Mouse (Mus musculus) liver, embryonic 13.5 days (tissue): ENCODE measurements around the gene Myo10. TPM values are rescaled to one million over a fixed set of nuclear protein-coding genes. Genes with fewer than 3 reads are reported as not detected.

Experiments
- ATAC-seq: fragments of 200-750 bp; cut with Nextera tagmentation; 2 replicates; pipeline ENCODE4 v1.8.0; 2017; ENCODE audit warnings: low read depth, mild to moderate bottlenecking, moderate number of reproducible peaks, moderate library complexity
- DNase-seq: peaks from one replicate; pipeline ENCODE4 v3.0.0; 2022
- H3K27ac ChIP-seq: fragments of 300-500 bp; sonication (generic); 2 replicates; pipeline ENCODE4 v1.5.1; 2015; ENCODE audit warnings: moderate library complexity, mild to moderate bottlenecking, inconsistent platforms
- H3K27me3 ChIP-seq: fragments of 300-500 bp; sonication (generic); 2 replicates; pipeline ENCODE4 v1.6.1; 2015; ENCODE audit warnings: mild to moderate bottlenecking, inconsistent platforms
- H3K36me3 ChIP-seq: fragments of 300-500 bp; sonication (generic); 2 replicates; pipeline ENCODE4 v1.6.1; 2015; ENCODE audit warnings: mild to moderate bottlenecking, inconsistent platforms
- H3K4me1 ChIP-seq: fragments of 300-500 bp; sonication (generic); replicated peaks from 2 replicates; pipeline ENCODE4 v1.6.1; 2015; ENCODE audit warnings: inconsistent platforms
- H3K4me2 ChIP-seq: fragments of 300-500 bp; sonication (generic); 2 replicates; pipeline ENCODE4 v1.6.1; 2015; ENCODE audit warnings: inconsistent platforms, mild to moderate bottlenecking, moderate library complexity
- H3K4me3 ChIP-seq: fragments of 300-500 bp; sonication (generic); replicated peaks from 2 replicates; pipeline ENCODE4 v1.5.1; 2015; ENCODE audit warnings: mild to moderate bottlenecking, inconsistent platforms
- H3K9ac ChIP-seq: fragments of 300-500 bp; sonication (generic); 2 replicates; pipeline ENCODE4 v1.6.1; 2015; ENCODE audit warnings: mild to moderate bottlenecking, inconsistent platforms
- H3K9me3 ChIP-seq: fragments of 300-500 bp; sonication (generic); replicated peaks from 2 replicates; pipeline ENCODE4 v1.6.1; 2016; ENCODE audit warnings: inconsistent platforms
- WGBS: fragments of 180-500 bp; shearing (Covaris S2); methylation state at CpG from one replicate; pipeline ENCODE4 v1.1.7; 2015; ENCODE audit not compliant: insufficient replicate concordance; 5-methylcytosine and 5-hydroxymethylcytosine counted together
- polyA plus RNA-seq: library from polyadenylated mRNA; unstranded; fragments of >200 nt; fragmentation: Nextera tagmentation; extraction: Ambion mirVana; gene quantifications from 2 replicates; pipeline ENCODE4 v1.2.1, GENCODE M21; 2015

Gene Myo10
- polyA plus RNA-seq: 3.8 and 4.1 TPM in 2 replicates

GRCm38 (mm10) chr15:25622200-25622866, at the start of gene Myo10:
TSS of gene Myo10 (plus strand) at chr15:25622525.
- H3K36me3 ChIP-seq: no peaks in the 10 kb centered on the region
- under 1% methylated on average over 53 of the region's 53 CpGs for WGBS
- DNase-seq (peak; percentile 99), ATAC-seq (peak; percentile 92)
- peaks cover 37% of the 10 kb centered on the region for H3K4me1 ChIP-seq
- peak within 1 kb of the TSS; percentile 73 for H3K9ac ChIP-seq
- H3K4me3 ChIP-seq: peak within 1 kb of the TSS; percentile 70
- peaks cover 33% of the 10 kb centered on the region for H3K27me3 ChIP-seq
- H3K27ac ChIP-seq: peak within 1 kb of the TSS; percentile 64
- H3K9me3 ChIP-seq: no peaks in the 10 kb centered on the region
- H3K4me2 ChIP-seq: peak within 1 kb of the TSS; percentile 88

GRCm38 (mm10) chr15:25573113-25573512, 49.2 kb upstream of the Myo10 start:
- H3K9me3 ChIP-seq: no peaks in the 10 kb centered on the region
- no peak for ATAC-seq

GRCm38 (mm10) chr15:25573876-25574601, 48.3 kb upstream of the Myo10 start:
- H3K27ac ChIP-seq: no peak overlapping the region
- no peak overlapping the region for H3K9ac ChIP-seq
- DNase-seq: no peak
- H3K4me3 ChIP-seq: no peak overlapping the region
- H3K9me3 ChIP-seq: no peaks in the 10 kb centered on the region
- no peaks in the 10 kb centered on the region for H3K36me3 ChIP-seq
- no peak overlapping the region for H3K4me2 ChIP-seq
- H3K4me1 ChIP-seq: peaks cover 18% of the 10 kb centered on the region
- WGBS: 72% methylated on average over 7 of the region's 7 CpGs
- H3K27me3 ChIP-seq: no peaks in the 10 kb centered on the region
- no peak for ATAC-seq

More at GRCm38 (mm10) chr15:25573113-25573512, 49.2 kb upstream of the Myo10 start:
- DNase-seq: no peak
- Histone ChIP-seq H3K9ac (no peak overlapping the region), H3K4me1 (peaks cover 18% of the 10 kb centered on the region), H3K36me3 (no peaks in the 10 kb centered on the region), H3K27me3 (no peaks in the 10 kb centered on the region), H3K4me2 (no peak overlapping the region), H3K27ac (no peak overlapping the region), H3K4me3 (no peak overlapping the region)
- WGBS: 0% methylated on average over 3 of the region's 3 CpGs

- no peaks in the 10 kb centered on the region for H3K27me3 ChIP-seq
- no peak overlapping the region for H3K4me3 ChIP-seq
- no peak overlapping the region for H3K9ac ChIP-seq
- 65% methylated on average over 8 of the region's 8 CpGs for WGBS
- ATAC-seq (no peak), DNase-seq (no peak)
- H3K9me3 ChIP-seq: no peaks in the 10 kb centered on the region
- H3K27ac ChIP-seq: no peak overlapping the region
- H3K36me3 ChIP-seq: no peaks in the 10 kb centered on the region
- H3K4me1 ChIP-seq: peaks cover 18% of the 10 kb centered on the region
- H3K4me2 ChIP-seq: no peak overlapping the region
These were observed 44.8 kb upstream of the Myo10 start for GRCm38 (mm10) chr15:25577327-25578051.

- Histone ChIP-seq H3K4me3 (no peak overlapping the region), H3K27ac (no peak overlapping the region), H3K4me1 (peaks cover 11% of the 10 kb centered on the region; the same call in 1 of the 2 replicates), H3K9me3 (no peaks in the 10 kb centered on the region), H3K27me3 (no peaks in the 10 kb centered on the region), H3K4me2 (no peak overlapping the region), H3K9ac (no peak overlapping the region), H3K36me3 (no peaks in the 10 kb centered on the region)
- ATAC-seq: no peak
- DNase-seq: no peak
- 62% methylated on average over 4 of the region's 4 CpGs for WGBS
These were observed 44.0 kb upstream of the Myo10 start for GRCm38 (mm10) chr15:25578369-25578768.

GRCm38 (mm10) chr15:25580731-25581130, 41.6 kb upstream of the Myo10 start:
- Histone ChIP-seq H3K27me3 (no peaks in the 10 kb centered on the region), H3K27ac (no peak overlapping the region), H3K4me1 (peaks cover 7% of the 10 kb centered on the region; the same call in 1 of the 2 replicates), H3K9me3 (no peaks in the 10 kb centered on the region), H3K4me2 (no peak overlapping the region), H3K9ac (no peak overlapping the region), H3K4me3 (no peak overlapping the region), H3K36me3 (no peaks in the 10 kb centered on the region)
- DNase-seq (no peak), ATAC-seq (no peak)
- 26% methylated on average over 6 of the region's 6 CpGs for WGBS

GRCm38 (mm10) chr15:25582055-25582454, 40.3 kb upstream of the Myo10 start:
- DNase-seq: no peak
- Histone ChIP-seq H3K4me3 (no peak overlapping the region), H3K27me3 (no peaks in the 10 kb centered on the region), H3K36me3 (no peaks in the 10 kb centered on the region), H3K4me1 (peaks cover 7% of the 10 kb centered on the region; the same call in 1 of the 2 replicates), H3K9ac (no peak overlapping the region), H3K27ac (no peak overlapping the region), H3K4me2 (no peak overlapping the region), H3K9me3 (no peaks in the 10 kb centered on the region)
- WGBS: 49% methylated on average over 6 of the region's 6 CpGs
- no peak for ATAC-seq

GRCm38 (mm10) chr15:25583361-25583760, 39.0 kb upstream of the Myo10 start:
- no peaks in the 10 kb centered on the region for H3K27me3 ChIP-seq
- no peak overlapping the region for H3K27ac ChIP-seq
- no peak for DNase-seq
- no peak overlapping the region for H3K4me3 ChIP-seq
- no peaks in the 10 kb centered on the region for H3K9me3 ChIP-seq
- 76% methylated on average over 8 of the region's 8 CpGs for WGBS
- no peak overlapping the region for H3K4me2 ChIP-seq
- ATAC-seq: no peak
- peaks cover 7% of the 10 kb centered on the region; the same call in 1 of the 2 replicates for H3K4me1 ChIP-seq
- H3K36me3 ChIP-seq: no peaks in the 10 kb centered on the region
- no peak overlapping the region for H3K9ac ChIP-seq

GRCm38 (mm10) chr15:25586828-25587227, 35.5 kb upstream of the Myo10 start:
- Histone ChIP-seq H3K27ac (no peak overlapping the region), H3K4me3 (no peak overlapping the region), H3K4me1 (peaks cover 4% of the 10 kb centered on the region; the same call in 1 of the 2 replicates), H3K9ac (no peak overlapping the region), H3K4me2 (no peak overlapping the region), H3K9me3 (no peaks in the 10 kb centered on the region), H3K36me3 (no peaks in the 10 kb centered on the region), H3K27me3 (no peaks in the 10 kb centered on the region)
- WGBS: 54% methylated on average over 3 of the region's 3 CpGs
- DNase-seq (no peak), ATAC-seq (no peak)

GRCm38 (mm10) chr15:25587943-25588342, 34.4 kb upstream of the Myo10 start:
- Histone ChIP-seq H3K4me2 (no peak overlapping the region), H3K9ac (no peak overlapping the region), H3K27me3 (no peaks in the 10 kb centered on the region), H3K4me3 (no peak overlapping the region), H3K36me3 (no peaks in the 10 kb centered on the region), H3K4me1 (0 out of 2 replicates have a peak, but pooled peaks cover 4% of the 10 kb centered on the region), H3K27ac (no peak overlapping the region), H3K9me3 (no peaks in the 10 kb centered on the region)
- DNase-seq (no peak), ATAC-seq (no peak)
- 71% methylated on average over 8 of the region's 8 CpGs for WGBS

GRCm38 (mm10) chr15:25589318-25589902, 32.9 kb upstream of the Myo10 start:
- Histone ChIP-seq H3K27me3 (no peaks in the 10 kb centered on the region), H3K4me2 (no peak overlapping the region), H3K9me3 (no peaks in the 10 kb centered on the region), H3K4me1 (no peaks in the 10 kb centered on the region), H3K36me3 (no peaks in the 10 kb centered on the region), H3K27ac (peak overlapping the region; percentile 39; the same call in 1 of the 2 replicates), H3K4me3 (no peak overlapping the region), H3K9ac (no peak overlapping the region)
- DNase-seq (no peak), ATAC-seq (peak; percentile 82)
- whole genome bisulfite sequencing: 62% methylated on average over 11 of the region's 11 CpGs
